Mouse (Mus musculus): ENCODE data around the gene Wdr91.
A peak's percentile ranks its signal among the peaks of the same experiment; 100 is the strongest.

Gene Wdr91

GRCm38 (mm10) chr6:34862791-34863403, 47.8 kb downstream of the Wdr91 start, which contains the start of gene Tmem140:
Tmem140 (plus strand) TSS chr6:34863146.
- peak; percentile 81 for DNase-seq (ENCODE audit: low read depth, low spot score)

GRCm38 (mm10) chr6:34862381-34862780, 48.3 kb downstream of the Wdr91 start:
- DNase-seq (ENCODE audit: low read depth, low spot score) = peak; percentile 69

- no peak for DNase-seq (ENCODE audit: low read depth, low spot score)
Measured at GRCm38 (mm10) chr6:34861546-34862053, 49.1 kb downstream of the Wdr91 start.

GRCm38 (mm10) chr6:34832352-34832751, 78.3 kb downstream of the Wdr91 start:
- DNase-seq (ENCODE audit: low read depth, low spot score) = no peak
